Mouse (Mus musculus) retina, postnatal 1 day (tissue): ENCODE results near the gene Rangap1.
"Not testable (repeated sequence)": the region's sequence is repeated elsewhere in the genome, so short reads cannot be mapped to it uniquely, and the experiment has no call there.

Source experiments
- DNase-seq: peaks from one replicate; pipeline ENCODE4 v3.0.0-alpha.2; 2012

Rangap1 gene

GRCm38 (mm10) chr15:81739924-81740323 lies 5.4 kb downstream of the Rangap1 start:
- DNase-seq: peak; percentile 43

- no peak for DNase-seq
Measured at GRCm38 (mm10) chr15:81739296-81739695, 6.0 kb downstream of the Rangap1 start.

- no peak for DNase-seq
Measured at GRCm38 (mm10) chr15:81735075-81735474, 10.3 kb downstream of the Rangap1 start.

GRCm38 (mm10) chr15:81729792-81730635 lies 15.3 kb downstream of the Rangap1 start:
- peak; percentile 100 for DNase-seq

- DNase-seq: no peak
Measured at GRCm38 (mm10) chr15:81729241-81729791, 16.0 kb downstream of the Rangap1 start.

GRCm38 (mm10) chr15:81725965-81726364 lies 19.4 kb downstream of the Rangap1 start:
- DNase-seq: no peak

- no peak for DNase-seq
Measured at GRCm38 (mm10) chr15:81723653-81724052, 21.7 kb downstream of the Rangap1 start.

- DNase-seq: no peak
Measured at GRCm38 (mm10) chr15:81722361-81722760, 23.0 kb downstream of the Rangap1 start.

- DNase-seq: no peak
Measured at GRCm38 (mm10) chr15:81719139-81719531, 26.2 kb downstream of the Rangap1 start.

GRCm38 (mm10) chr15:81718336-81719138 lies 26.8 kb downstream of the Rangap1 start:
- peak; percentile 38 for DNase-seq

GRCm38 (mm10) chr15:81713742-81714141 lies 31.6 kb downstream of the Rangap1 start:
- DNase-seq: no peak

- DNase-seq: no peak
Measured at GRCm38 (mm10) chr15:81710801-81711200, 34.5 kb downstream of the Rangap1 start.

- no peak for DNase-seq
Measured at GRCm38 (mm10) chr15:81709686-81710085, 35.6 kb downstream of the Rangap1 start.

- DNase-seq: no peak
Measured at GRCm38 (mm10) chr15:81708991-81709390, 36.3 kb downstream of the Rangap1 start.

- DNase-seq: no peak
Measured at GRCm38 (mm10) chr15:81703094-81703489, 42.2 kb downstream of the Rangap1 start.

- DNase-seq: no peak
Measured at GRCm38 (mm10) chr15:81702306-81703093, 42.8 kb downstream of the Rangap1 start.

- DNase-seq: not testable (repeated sequence)
Measured at GRCm38 (mm10) chr15:81701350-81701749, 44.0 kb downstream of the Rangap1 start.

GRCm38 (mm10) chr15:81700601-81701000 lies 44.7 kb downstream of the Rangap1 start:
- no peak for DNase-seq

- no peak for DNase-seq
Measured at GRCm38 (mm10) chr15:81700161-81700560, 45.2 kb downstream of the Rangap1 start.

GRCm38 (mm10) chr15:81698532-81698931 lies 46.8 kb downstream of the Rangap1 start:
- no peak for DNase-seq

GRCm38 (mm10) chr15:81697847-81698246 lies 47.5 kb downstream of the Rangap1 start:
- DNase-seq: peak; percentile 56

GRCm38 (mm10) chr15:81697175-81697574 lies 48.2 kb downstream of the Rangap1 start, which contains the start of gene Chadl:
TSS of gene Chadl (minus strand) at chr15:81697287.
- peak; percentile 54 for DNase-seq

GRCm38 (mm10) chr15:81694891-81695290 lies 50.4 kb downstream of the Rangap1 start:
- DNase-seq: no peak
